Mouse (Mus musculus) urinary bladder, postnatal 25 days (tissue): Measurements from ENCODE around the gene Mrpl33.
"Not testable (repeated sequence)": the region's sequence is repeated elsewhere in the genome, so short reads cannot be mapped to it uniquely, and the experiment has no call there.

Experiments used
- DNase-seq: peaks from one replicate; pipeline ENCODE4 v3.0.0; 2022; ENCODE audit warnings: low spot score

Mrpl33 gene

DNA sequence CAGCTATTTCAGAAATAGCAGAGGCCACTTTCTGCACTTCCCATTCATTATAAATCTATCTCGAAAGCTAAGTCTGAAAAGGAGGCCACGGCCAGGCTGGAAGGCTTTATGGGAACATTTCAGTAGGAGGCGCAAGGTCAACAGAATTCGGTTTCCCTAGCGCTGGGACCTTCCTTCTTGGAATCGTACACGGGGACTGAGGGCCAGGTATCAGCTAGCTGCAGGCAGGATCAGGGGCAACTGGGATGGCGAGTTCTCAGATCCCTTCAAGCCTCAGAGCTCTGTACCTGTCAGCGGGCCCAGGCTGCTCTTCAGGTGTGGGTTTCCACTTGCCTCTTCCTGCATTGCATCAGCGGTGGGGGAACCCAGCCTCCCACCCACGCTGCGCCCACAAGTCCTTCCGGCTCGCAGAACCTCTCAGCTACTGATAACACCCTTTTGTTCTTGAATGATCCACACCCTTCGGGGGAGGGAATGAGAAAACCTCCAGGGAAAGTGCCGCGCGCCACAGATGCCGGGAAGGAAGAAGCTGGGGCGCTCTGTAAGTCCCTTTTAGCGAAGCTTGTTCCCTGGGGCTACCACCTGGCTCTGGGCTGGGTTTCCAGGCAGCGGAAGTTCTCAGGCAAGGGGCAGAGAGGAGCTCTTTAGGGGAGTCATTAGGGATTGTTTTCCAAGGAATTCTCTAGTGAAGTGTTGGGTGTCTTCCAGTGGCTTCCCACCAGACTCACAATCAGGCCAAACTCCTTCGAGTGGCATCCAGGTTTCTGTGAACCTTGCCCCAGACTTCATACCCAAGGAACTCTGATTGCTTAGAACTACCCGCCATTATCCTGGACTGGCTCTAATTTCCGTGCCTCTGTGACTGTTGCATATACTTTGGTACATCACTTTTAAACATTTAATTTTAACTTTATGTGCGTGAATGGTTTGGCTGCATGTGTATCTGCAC lies at the start of gene Mrpl33:
Mrpl33 (plus strand) TSS at position 455 of the 949 bp plus-strand sequence.
- DNase-seq = peak; percentile 58

DNA sequence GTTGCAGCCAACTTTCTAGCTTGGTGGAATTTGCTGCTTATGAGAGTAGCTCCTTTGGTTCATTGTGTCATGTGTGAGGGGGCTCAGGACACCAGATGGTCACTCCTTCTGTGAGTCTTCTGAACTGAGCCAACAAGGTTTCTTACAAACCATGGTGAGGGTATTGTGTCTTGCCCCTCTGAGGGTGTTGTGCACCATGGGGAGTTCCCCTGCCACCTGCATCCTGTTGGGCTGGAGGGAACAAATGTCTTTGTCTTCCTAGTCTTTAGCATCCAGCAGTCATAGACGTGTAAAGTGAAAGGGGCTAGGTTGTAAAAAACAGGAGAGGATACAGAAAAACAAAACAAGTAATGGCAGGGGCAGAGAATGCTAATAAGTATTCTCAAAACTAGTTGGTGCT lies 37.3 kb upstream of the Mrpl33 start:
- no peak for DNase-seq

DNA sequence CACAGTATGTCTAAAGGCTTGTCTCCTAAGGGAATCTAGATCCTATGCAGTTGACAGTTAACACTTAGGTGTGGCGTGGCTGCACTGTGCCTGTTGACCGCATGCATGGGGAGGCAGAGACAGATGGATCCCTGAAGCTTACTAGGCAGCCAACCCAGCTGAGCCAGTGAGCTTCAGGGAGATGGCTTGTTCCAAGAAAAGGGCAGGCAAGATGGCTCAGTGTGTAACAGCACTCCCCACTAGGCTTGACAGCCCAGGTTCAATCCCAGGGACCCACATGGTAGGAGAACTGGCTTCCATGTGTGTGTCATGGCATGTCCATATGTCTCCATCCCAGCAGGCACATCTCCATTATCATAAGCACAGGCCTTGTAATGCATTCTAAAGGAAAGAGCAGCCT lies 36.4 kb upstream of the Mrpl33 start:
- no peak for DNase-seq

DNA sequence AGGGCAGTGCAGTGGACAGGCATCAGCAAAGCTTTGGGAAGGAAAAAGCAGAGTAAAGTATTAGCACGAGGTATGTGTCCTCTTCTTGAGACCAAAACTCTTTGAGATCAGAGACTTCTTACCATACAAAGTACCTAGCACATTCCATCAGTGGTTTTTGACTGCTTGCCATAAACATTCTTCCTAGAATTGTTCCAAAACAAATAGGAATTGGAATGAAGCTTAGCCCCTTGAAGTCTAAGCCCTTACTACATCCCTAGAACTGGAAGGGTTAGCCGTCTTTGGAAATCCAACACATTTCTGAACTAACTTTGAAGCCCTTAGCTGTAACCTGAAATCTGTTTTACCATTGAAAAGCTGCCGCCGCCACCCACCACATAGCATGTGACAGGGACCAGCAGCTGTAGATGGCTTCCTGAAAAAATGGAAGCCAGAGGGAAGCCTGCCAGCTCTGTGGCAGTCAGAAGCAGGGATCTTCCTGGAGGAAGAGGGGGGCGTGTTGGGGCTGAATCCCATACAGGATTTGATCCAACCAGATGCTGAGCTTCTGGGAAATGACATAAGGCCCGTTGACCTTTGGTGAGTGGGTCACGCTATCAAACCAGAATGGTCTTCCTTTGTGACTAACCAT lies 34.6 kb upstream of the Mrpl33 start:
- DNase-seq = no peak

DNA sequence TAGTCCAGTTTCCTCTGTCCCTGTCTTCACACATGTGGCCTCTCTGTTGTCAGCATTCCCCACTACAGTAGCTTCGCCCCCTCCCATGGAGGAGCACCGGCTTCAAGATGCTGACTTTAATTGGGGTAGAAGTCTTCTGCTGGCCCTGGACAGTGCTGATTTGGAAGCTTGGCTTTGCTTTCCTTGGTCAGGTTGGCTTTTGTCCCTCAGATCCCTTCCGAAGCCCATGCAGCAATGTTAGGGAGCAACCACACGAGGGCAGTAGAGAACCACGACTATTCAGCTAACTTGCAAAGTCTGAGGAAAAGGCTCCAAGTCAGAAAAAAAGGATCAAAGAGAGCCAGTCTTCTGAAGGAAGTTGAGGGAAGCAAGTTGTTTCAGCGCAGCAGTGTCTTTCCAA lies 33.2 kb upstream of the Mrpl33 start:
- DNase-seq = peak; percentile 78

DNA sequence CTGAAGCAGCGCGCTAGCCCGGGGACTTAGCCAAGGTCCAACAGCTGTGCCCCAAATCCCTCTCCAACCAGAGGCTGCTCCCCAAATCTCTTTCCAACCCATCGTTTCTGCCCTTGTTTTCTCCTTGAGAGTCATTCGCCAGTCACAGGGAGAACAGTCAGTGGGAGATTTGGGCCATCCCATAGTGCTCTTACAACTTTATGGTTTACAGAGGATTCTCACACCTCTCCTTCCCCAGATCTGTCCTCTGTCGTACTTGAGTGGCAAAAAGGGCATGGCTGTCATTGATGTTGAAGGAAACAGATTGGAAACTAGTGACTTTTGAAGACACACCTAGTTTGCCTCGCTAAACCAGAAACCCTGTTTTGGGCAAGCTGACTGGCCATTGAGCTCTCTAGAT lies 32.8 kb upstream of the Mrpl33 start:
- DNase-seq = no peak

DNA sequence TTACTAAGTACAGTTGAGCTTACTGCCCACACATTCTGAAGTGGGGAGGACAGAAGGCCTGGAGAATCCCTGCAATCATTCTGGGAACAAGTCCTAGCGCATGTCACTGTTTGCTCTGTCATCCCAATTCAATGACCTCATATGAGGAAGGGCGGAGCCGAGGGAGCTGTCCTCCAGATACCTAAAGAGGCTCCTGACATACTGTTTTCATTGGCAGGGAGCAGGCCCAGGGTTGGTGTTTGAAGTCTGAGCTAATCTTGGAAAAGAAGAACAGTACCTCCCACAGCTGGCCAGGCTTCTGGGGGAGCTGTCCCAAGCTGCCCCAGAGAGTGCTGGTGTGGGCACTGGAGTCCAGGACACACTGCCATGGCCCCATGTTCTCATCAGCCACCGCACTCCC lies 31.8 kb upstream of the Mrpl33 start:
- peak; percentile 31 for DNase-seq

DNA sequence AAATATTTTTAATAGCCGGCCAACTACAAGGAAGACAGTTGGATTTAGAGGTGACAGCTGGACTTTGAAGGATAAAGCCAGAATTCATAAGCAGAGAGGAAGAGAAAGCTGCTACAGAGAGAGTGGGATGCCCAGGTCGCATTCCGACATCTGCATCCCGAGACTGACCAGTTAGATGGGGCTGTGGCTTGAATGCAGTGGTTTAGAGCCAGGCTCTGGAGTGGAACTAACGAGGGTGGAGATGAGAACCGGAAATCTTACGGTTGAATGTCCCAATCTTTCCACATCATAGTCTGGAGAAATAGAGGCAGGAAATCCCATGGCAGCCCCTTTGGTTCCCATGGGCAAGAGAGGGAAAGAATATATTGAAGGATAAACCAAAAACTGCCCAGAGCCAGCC lies 30.7 kb upstream of the Mrpl33 start:
- DNase-seq = no peak

DNA sequence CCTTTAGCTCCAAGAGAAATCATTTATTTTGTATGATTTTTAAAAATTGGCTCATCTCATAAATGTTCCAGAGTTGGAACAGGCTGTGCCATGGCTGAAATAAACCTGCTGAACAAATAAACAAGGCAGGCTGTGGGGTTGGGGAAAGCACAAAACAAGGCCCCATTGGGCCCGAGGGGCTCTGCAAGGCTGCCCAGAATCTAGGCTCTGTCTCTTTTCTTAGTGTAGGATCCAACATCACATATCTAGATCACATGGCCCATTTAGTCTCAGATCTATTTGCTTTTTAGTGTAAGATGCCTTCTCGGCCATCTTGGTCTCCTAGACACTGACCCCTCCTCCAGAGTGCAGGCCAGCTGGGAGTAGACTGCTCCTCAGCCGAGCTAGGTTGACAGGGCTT lies 30.3 kb upstream of the Mrpl33 start:
- DNase-seq = no peak

DNA sequence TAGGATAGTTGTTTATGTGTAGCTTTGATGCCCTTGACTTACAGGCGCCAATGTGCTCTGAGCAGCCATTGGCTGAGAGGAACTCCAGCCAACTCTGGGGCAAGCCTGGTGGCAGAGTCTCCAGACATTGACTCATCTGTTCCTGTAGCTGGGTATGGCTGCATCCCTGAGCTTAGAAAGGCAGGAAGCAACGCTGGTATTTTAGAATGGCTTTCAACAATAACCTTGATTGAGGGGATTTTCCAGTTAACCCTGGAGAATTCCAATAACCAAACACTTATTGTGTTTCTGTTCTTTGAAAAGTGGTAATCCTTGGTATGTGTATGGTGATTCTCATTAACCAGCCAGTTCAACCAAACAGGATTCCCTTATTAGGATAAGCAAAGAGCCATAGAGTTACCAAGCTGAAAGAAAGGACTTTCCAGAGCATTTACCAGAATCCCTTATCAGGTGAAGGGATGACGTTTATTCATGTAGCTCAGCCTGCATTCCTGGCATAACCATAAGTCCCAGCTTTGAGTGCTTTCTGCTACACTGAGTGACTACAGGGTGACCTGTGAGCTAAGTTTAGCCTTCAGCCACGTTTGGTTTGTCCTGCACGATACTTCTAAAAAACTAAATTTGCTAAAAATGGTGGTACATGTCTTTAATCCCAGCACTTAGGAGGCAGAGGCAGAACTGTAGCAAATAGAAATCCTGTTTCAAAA lies 28.6 kb upstream of the Mrpl33 start:
- DNase-seq = no peak

DNA sequence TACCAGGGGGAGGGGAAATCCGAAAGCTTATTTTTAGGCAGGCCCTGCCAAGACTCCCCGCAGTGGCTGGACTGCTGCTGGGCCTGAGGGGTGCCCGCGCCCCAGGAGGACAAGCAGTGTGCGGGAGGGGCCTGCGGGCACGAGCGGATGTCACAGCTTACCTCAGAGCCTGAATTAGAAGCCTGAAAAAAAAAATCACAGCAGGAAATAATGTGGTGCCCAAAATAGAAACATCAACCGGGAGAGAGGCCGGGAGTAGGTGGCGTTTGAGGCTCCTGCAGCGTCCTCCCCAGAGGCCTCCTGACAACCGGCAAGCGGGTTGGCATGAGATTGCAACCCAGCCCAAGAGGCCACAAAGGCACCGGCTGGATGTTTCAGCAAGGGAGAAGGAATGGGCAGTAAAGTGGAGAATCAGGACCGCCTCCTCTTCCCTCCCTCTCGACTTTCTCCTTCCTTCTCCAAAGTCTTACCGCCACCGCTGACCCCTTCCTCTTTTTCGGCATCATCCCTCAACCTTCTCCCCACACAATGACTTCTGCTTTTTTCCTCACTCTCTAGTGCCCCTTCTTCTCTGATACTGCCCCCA lies 25.6 kb upstream of the Mrpl33 start:
- DNase-seq = no peak

DNA sequence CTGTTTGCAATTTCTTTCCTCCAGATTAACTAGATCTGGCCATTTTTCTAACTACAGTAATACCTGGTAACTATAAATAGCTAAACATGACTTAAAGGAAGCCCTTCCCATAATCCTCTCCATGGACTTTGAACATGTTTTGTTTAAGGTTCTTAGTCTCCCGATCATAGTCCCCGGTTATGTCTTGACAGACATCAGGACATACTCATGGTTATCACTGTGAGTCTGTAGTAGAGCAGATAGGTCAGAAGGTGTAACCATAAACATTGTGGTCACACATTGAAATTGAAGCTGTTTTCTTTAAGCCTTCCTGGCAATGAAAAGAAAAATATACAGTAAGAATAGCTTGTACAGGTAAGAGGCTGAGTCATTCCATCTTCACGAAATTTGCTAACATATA lies 23.0 kb upstream of the Mrpl33 start:
- no peak for DNase-seq

DNA sequence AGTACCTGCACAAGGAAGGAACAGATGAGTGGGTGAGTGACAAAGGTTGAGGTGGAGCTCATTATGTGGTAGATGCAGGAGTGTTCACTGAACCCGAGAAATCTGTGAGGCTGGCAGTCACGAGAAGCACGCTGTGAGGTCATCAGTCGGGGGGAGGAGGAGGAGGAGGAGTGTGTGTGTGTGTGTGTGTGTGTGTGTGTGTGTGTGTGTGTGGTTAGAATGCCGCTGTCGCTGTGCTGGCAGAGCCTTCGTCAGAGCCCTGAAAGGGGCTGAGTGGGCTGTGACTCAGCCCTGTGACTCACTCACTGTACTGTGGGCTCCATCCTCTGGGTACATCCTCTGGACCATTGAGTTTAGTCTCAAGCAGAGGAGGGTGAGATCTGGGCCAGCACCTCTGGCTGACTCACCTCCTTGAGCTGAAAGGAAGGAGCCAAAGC lies 20.2 kb upstream of the Mrpl33 start:
- DNase-seq = peak; percentile 42

DNA sequence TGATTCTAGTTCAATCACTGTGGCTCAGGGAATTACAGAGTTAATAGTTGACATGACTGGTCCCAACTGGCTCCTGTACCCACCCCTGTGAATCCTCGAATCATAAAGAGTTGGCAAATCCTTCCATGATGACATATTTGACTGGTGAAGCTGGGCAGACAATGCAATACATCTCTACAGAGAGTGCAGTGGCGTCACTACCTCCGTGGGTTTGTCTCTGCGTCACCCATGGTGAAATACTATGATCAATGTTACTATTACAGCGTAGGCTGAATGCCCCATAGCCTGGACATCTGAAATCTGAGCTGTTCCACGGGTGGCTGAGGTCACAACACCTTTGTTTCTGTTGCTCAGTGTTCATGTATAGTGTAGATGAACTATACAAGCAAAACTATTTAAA lies 15.5 kb upstream of the Mrpl33 start:
- no peak for DNase-seq

DNA sequence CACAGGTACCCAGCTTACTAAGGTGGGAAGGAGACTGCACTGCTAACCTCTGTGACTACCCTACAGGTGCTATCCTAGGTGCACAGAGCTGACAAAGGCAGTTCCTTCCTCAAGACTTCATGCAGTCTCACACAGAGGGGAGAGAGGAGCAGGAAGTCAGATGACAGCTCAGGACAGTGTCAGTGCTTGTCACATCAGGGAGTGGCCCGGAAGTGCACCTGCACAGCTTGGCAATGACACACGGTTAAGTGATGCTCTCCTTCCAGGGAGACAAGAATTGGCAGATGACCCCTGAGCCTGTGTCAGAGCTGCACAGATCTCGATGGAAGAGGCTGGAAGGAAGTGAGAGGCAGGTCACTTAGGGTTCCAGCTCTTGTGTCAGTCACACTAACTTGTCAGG lies 14.8 kb upstream of the Mrpl33 start:
- no peak for DNase-seq

DNA sequence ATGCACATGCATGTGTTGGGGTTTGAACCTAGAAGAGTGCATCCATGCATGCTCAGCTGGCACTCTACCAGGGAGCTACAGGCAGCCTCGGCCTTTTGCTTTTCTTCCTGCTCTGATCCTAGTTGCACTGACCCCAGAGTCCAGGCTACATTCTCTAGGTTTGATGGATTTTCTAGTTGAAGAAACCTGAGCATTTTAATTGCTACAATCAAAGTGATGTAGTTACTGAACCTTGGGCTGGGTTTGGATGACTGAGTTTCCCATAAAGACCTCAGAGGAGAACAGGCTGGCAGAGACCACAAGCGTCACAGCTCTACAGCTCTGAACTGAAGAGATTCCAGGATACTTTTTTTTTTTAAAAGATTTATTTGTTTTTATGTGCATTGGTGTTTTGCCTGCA lies 13.5 kb upstream of the Mrpl33 start:
- DNase-seq = no peak

DNA sequence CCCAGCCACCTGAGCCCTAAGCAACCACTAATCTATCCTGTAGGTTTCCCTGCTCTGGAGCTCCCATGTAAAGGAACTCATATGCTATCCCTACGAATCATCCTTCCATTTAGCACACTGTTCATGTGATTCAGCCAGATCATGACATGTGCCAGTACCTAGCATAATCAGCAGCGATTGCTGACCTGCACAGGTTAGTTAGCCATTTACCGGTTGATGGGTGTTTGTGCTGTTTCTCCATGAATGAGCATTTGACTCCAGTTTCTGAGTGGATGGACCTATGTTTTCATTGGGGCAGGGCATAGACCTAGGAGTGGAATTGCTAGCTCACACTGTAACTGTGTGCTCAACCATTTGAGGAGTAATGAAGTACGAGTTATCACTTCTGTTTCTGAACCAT lies 11.2 kb upstream of the Mrpl33 start:
- no peak for DNase-seq

DNA sequence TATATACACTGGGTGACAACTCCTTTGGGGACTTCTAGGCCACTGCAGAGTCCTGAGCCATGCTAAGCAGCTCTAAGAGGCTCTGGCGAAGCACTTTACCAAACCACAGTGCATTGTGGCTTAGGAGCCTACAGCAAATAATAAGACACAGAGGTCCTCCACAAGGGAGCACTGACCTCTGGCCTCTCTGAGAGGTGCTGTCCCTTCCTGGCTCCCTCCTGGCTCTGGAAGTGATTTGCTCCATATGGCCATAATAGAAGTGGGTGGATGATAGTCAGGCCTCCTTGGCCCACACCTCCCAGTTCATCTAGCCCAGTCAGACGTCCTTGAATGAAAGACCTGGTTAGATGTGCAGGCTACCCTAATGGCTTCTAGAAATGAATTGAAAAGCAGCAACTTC lies 8.7 kb upstream of the Mrpl33 start:
- no peak for DNase-seq

DNA sequence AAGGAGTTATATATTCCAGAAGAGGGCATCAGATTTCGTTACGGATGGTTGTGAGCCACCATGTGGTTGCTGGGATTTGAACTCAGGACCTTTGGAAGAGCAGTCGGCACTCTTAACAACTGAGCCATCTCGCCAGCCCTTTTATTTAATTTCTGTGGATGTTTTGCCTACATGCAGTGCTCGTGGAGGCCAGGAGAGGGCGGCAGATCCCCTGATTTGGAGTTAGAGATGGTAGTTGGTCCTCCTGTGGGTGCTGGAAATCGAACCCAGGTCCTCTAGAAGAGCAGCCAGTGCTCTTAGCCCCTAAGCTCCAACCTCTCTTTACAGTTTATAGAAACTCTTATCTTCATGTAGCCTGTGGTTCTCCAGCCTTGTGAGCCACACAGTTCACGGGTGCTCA lies 8.1 kb upstream of the Mrpl33 start:
- DNase-seq = not testable (repeated sequence)

DNA sequence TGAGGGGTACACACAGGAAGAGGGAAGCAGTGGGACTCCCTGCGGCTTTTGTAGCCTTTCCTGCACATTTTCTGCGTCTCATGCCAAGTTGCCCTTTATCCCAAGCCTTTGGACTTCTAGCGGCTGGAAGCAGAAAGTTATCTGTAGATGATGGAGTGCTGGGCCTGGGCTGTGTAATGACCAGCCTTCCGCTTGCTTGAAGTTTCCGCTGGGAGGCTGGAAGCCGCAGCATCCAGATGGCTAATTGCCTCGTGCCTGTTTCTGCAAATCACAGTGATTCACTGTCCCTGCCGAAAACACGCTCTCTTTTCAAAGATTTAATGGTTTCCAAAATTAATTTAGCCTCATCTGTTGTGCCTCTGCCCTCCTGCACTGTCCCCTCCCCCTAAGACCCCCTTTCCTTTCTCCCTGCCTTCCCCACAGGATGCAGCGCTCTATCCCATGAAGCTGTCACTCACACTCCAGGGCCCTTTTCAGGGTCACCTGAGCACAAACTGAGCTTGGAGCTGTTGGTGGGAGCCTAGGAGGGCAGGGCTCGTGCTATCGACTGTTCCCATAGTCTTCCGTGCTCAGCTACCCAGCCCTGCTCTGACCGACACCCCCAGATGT lies 6.9 kb upstream of the Mrpl33 start:
- no peak for DNase-seq

DNA sequence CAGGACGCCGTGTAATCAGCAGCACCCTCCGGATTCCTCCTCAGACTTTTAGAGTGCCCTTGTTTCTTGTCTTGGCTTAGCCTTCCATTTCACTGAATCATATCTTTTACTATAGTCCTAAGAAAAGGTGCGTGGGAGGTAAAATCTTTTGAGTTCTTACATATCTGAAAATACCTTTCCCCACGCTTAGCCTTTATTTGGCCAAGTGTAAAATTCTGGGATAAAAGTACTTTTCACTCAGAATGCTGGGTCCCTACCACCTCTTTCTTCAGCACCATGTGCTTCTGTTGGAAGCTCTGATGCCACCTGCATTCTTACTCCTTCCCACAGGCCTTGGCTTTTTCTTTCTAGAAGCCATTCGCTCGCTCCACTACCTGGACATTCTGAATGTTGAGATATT lies 5.6 kb upstream of the Mrpl33 start:
- no peak for DNase-seq

DNA sequence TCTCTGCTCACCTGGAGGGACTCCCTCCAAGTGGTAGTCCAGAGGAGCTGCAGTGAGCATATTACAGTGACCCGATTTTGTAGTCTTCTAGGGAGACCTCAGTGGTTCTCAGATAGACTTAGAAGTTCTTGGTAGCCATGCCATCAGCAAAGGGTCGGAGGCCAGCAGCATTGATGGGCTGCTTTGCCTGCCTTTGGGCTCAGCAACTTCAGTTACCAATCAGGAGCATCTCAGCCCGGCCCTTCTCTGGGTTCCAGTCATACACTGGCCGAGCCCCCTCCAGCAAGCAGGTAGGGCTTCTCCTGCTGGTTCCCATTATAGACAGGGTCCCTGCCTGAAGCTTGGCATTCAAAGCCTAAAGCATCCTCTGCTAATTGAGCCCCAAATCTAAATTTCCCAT lies 867 bp upstream of the Mrpl33 start:
- DNase-seq = no peak
